Mouse (Mus musculus): ENCODE measurements at regions not wholly inside any gene's neighbourhood (a gene's known extent, or its start where the extent isn't known, plus 50 kb on each side); places are given as distances from the start of the nearest gene placed in this dataset.

DNA sequence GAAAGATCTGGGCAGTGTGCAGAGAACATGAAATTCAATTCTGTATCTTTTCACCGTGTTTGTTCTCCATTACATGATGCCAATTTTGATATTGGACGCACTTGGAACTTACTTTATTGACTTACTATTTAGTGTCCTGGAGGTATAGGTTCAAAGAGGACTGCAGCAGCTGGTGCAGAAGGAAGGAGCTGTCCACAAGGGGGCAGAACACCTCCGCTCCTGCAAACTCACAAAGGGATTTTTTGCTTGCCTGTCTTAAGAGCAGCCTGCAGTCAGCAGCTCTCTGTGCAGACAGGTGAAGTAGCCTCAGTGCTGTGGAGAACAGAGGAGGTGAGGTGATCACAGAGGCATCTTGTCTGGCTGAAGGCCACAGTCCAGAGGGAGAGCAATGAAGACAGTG lies 84.8 kb upstream of the Olfr1507 start:
- TF ChIP-seq CTCF (conservative IDR thresholded peaks at IDR 0.05; ENCODE audit: insufficient read depth, insufficient read length, low read depth, low read length) (peak; percentile 34; the same call in 1 of the 2 replicates), POLR2A (IDR thresholded peaks at IDR 0.05; ENCODE audit: low read depth, low read length) (no peak)

All from kidney, adult 2 months (tissue).